Mouse (Mus musculus): Measurements from ENCODE around the gene Rbfox3.

GRCm38 (mm10) chr11:118693276-118693675 lies 218.1 kb downstream of the Rbfox3 start:
- no peak for TF ChIP-seq CTCF (IDR thresholded peaks at IDR 0.05; ENCODE audit: low read depth, low read length)
- TF ChIP-seq POLR2AphosphoS5 (IDR thresholded peaks at IDR 0.05; ENCODE audit: insufficient replicate concordance, low read depth, low read length), result no peak
- TF ChIP-seq GATA1 (IDR thresholded peaks at IDR 0.05; ENCODE audit: borderline replicate concordance, low read length), result no peak
- TF ChIP-seq GATA2 (IDR thresholded peaks at IDR 0.05; ENCODE audit: borderline replicate concordance, low read depth, low read length), result no peak

Measured in G1E (cell line).